Mouse (Mus musculus): ENCODE measurements at regions not wholly inside any gene's neighbourhood (a gene's known extent, or its start where the extent isn't known, plus 50 kb on each side); places are given as distances from the start of the nearest gene placed in this dataset.

DNA sequence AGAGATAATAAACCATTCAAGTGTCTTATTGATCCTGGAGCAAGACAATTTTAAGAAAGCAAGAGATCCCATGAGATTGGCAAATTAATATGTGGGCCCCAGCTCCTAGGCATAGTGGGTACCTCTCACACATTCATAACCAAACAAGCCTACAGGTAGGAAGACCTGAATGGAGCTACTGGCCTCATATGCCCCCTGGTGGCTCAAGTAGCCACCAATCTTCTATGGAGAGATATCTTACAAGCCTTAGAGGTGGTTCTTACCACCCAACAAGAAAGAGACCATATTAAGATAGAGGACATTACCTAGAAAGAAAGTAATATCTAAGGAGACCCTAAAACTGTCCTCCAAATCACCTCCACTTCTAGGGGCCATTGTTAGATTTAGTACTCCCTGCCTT, 523.2 kb downstream of the Hace1 start:
- TF ChIP-seq CTCF (IDR thresholded peaks at IDR 0.05; ENCODE audit: insufficient read depth, low read depth, low read length) (no peak), POLR2A (IDR thresholded peaks at IDR 0.05; ENCODE audit: insufficient read depth, low read depth, low read length) (no peak)
